Mouse (Mus musculus): ENCODE data around the gene Slit3.

Slit3 gene

DNA sequence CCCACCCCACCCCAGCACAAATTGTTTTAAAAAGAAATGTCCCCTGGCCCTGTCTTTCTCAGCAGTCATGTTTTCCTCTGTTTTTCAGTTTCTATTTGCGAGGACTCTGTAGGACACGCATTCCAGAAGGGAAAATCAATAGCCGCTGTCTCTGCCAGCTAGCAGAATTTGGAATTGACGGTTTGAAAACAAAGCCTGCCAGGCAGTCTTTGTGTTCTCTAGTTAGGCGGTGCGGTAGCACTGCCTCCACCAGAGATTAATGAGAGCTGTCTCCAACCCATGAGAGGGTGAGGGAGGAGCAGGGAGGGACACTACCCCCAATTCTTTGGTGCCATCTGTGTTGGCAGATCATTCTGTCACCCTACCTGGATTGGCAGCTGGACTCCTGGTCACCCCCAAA lies 392.3 kb downstream of the Slit3 start:
- DNase-seq (ENCODE audit: low read depth, low spot score) = no peak

DNA sequence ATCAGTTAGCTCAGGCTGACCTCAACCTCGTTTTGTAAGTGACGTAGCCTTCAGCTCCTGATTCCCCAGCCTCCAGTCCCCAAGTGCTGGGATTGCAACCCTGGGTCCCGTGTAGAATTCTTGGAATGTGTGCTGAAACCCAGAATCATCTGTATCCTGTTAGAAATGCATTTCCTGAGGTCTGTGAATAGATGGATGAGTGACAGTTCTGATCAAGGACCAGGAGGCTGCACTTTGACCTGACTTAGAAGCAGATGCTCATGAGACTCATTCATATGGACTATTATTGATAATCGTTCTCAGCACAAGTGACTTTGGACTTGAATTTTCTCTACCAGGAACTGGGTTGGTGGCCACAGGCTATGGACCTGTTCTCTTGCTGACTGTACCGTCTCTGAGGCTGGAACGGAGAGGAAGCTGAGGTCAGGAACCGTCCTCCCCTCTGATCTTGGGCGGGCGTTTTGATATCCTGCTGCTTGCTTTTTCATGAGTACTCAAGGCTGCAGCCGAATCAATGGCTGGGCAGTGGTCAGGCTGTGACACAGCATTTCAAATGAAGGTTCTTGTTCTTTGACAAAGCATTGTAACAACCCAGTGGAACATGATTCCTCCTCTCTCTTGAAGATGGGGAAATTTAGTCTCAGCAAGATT lies 401.9 kb downstream of the Slit3 start:
- no peak for DNase-seq (ENCODE audit: low read depth, low spot score)

DNA sequence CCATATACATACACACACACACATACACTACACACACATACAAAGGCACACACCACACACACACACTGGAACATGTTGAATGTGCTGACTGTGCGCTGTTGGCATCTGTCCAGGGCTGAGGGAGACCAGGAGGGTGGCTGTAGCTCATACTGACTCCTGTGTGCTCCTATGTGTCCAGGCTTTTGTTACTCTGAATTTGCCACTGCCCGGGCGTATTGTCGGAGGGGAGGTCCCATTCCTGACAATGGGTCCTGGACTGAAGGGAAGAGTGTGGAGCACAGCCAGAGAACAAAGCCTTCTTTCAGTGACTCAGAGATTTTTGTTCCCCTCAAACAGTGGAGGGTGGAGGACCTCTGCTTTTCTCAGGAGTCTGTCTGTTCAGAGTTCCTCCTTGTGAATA lies 402.7 kb downstream of the Slit3 start:
- no peak for DNase-seq (ENCODE audit: low read depth, low spot score)

DNA sequence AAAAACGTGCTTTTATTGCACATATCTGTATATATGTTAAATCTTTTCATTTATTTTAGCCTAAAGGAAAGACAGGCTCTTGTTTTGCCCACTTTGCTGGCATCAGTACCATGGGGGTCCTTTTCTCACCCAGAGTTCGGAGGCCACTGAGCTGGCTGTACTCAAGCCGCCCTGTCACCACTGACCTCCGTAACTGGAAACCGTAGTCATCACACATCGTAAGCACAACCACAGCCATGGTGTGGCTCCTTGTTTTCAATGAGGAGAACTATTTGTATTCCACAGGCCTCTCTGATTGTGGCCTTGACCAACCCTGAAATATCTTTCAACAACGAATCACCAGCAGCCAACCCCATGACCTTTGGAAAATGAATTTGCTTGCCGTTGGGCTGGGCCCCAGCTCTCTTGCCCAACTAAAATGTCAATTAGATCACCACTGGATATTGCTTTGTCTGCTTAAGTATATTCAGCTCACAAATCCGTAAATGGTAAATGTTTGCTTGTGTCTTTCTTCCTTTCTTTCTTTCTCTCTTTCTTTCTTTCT lies 405.3 kb downstream of the Slit3 start:
- DNase-seq (ENCODE audit: low read depth, low spot score) = no peak

DNA sequence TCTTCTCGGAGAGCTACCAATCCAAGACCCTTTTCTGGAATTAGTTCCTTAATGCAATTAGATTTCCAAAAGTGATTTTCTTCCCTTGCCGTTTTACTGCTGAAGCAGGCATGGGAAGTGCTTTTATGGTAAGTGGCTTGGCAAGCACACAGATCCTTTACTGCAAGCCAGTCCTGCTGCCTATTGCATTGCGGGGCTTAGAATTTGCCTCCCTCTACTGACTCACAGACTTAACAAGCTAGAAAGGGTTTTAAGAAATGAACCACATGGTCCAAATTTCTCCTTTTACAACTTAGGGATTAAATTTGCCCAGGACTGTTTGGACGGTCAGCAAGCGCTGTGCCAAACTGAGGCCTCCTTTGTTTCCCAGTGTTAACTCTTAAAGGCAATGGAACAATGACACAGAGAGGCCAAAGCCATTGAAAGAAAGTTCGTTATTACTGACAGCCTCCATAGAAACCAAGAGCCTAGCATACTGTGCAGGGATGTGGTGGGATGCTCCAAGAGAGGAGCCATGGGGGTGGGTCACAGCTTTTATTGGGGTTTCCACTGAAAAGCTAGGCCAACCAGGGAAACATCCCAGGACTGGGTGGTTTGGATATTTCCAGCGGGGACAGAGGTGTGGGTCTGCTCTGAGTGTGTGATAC lies 406.9 kb downstream of the Slit3 start:
- no peak for DNase-seq (ENCODE audit: low read depth, low spot score)

DNA sequence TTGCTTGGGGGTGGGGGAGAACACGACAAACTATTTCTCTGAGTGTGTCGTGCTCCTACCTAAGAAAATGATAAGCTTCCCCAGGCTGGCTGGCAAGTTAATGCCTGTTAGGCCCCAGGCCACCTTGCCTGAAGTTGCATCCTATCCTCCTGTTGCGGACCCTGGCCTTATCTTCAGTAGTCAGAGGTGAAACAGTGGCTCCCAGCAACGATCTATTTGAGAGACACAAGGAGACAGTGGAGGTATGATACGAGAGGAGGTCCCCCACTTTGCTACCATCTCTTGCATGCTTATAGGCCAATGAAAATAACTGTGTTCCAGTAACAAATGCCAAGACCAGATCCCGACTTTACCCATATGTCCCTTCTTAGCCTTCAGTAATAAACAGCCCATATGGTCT lies 414.0 kb downstream of the Slit3 start:
- no peak for DNase-seq (ENCODE audit: low read depth, low spot score)

DNA sequence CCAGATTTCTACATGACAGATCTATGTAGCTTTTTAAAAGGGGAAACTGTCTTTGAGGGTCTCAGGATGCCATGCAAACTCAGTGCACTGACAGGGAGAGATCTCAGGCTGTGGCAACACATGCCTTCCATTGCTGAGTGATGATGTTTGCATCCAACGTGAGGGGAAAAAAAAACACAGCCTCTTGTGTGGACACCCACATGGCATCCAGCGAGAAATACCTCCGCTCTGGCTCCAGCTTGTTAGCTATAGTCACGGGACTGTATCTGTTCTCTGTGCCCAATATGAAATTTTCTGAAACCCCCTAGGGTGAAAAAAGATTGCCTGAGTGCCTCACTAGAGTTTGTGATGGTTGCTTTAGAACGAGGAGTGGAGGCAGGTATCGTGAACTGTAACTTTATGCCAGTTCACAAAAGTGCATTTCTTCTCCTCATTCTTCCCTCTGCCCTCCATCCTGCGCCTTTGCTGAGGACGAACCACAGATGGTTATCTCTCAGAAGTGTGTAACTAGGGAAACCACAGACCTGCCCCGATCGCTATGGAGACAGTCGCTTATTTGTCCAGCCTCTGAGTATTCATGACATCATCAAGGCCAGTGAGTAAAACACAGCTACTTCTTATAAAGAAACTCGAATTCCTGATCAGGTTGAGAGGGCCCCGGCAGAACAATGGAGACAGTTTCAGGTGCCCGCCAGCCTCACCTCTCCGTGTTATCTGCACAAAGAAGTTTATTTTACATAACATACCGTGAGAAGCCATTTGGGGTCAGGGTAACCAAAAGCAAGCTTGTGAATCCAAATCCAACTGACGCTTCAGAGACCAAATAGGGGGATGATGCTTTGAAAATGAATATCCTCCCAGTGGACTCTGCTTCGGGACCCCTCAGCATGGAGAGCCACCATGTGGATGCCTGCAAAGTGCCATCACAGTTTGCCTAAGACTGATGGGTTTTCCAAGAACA lies 416.4 kb downstream of the Slit3 start:
- no peak for DNase-seq (ENCODE audit: low read depth, low spot score)

DNA sequence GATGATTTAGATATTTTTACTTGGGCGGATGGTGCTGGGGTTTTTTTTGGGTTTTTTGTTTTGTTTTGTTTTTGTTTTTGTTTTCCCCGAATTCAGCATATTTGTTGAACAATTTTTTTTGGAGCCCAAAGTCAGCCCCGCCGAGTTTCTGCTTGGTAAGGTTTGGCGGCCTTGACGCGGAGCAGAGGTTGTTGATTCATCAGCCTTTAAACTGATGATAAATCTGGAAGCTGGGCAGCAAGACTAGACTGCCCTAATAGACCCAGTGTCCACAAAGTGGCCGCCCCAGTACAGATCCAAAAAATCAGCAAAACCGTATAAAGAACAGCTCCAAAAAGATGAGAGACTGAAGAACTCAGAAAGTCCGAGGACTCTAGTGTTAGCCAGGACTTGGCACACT lies 421.7 kb downstream of the Slit3 start:
- DNase-seq (ENCODE audit: low read depth, low spot score) = no peak

DNA sequence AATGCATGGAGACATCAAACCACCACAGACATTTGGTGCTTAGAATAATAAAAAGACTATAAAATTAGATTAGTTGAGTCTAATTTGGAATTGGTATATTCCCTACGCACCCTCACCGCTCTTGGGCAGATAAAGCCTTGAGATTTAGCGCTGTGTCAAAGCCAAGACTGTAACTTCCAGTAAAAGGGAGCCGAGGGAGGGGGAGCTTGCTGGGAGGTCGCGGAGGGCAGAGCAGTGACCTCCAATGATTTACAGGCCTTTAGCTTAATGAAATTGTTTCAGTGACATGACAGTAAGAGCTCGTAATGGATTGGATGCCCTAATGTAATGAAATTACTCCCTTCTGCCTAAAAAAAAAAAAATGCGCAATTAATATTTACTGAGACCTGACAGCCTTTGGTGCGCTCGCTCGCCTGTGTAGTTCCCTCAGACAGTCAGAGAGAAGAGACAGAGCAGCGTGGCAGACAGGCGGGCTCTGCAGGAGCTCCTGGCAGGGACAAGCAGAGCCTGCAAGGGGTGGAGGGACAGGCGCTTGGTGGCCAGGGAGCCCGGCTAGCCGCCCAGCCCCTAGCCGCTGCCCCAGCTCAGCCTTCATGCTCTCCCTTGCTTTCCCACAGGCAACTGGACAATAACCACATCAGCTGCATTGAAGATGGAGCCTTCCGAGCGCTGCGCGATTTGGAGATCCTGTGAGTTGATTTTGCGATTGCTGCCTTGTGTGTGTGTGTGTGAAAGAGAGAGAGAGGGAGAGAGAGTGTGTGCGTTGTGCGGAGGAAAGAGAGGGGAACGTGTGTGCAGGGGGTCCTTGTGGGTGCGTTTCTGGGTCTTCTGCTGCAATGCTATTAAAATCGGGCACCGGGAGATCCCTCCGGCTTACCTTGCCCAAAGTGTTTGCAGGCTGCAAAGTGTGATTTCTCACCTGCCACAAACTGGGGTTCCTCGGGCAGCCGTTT lies 423.4 kb downstream of the Slit3 start:
- DNase-seq (ENCODE audit: low read depth, low spot score) = no peak

DNA sequence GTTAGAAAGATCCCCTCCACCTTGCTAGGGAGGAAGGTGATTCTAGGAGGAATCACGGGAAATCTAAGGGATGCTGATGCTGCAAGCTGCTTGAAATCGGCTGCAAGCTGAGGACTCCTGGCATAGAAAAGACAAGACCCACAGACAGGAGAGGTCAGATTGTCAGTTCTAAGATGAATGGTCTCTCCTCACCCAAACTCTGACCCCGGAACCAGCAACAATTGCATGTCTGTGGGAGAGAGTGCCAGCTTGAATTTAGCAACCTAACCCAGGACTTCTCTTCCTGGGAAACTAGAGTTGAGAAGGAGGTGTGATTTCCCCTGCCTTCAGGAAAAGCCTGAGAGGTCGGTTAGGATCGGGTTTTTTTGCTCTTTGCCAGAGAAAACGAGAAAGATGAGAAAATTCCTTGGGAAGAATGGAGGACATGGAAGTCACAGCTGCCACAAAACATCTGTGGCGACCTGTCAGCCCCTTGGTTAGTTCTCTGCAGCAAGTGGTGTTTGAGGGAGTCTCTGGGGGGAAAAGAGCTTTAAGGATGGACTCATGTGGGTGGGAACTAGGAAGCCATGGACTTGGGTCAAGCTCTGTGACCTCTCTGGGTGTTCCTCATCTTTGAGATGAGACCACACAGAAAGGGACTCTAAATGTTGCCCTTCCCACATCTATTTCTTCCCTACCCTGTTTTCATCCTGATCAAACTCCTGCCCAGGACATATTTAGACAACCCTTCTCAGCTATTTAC lies 425.2 kb downstream of the Slit3 start:
- DNase-seq (ENCODE audit: low read depth, low spot score) = no peak

DNA sequence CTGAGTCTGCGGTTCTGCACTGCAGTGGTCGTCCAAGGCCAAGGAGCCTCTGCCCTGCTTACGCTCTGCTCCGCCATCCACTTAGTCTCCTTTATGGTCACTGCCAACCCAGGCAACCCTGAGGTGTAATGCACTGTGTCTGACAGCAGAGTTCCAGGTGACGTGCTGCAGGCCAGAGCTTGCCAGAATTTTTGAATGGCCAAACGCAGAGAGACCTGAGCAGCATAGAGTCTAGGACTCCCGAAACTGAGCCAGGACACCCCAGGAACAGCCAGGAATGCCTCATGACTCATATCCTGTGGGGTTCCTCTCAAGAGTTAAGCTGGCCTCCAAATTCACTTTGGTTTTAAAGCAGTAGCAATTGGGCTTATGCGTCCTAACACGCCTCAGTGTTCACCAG lies 429.0 kb downstream of the Slit3 start:
- no peak for DNase-seq (ENCODE audit: low read depth, low spot score)

DNA sequence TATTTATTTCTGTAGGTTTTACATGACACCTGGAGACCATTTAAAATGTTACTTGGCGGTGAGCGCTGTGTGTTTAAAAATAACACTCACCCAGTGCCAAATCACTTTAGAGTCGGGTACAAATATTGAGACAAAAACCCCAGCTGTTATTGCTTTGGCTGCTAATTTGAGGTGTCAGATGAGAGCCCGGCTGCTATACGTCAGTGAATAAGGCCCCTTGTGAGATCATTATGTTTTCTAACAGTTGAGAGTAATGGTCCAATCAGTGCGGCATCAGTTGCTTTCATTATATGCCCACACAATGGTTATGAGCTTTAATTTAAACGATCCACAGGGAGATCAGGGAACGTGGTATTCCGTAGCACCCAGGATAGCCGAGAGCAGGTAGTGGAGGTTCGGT lies 435.2 kb downstream of the Slit3 start:
- DNase-seq (ENCODE audit: low read depth, low spot score) = no peak

DNA sequence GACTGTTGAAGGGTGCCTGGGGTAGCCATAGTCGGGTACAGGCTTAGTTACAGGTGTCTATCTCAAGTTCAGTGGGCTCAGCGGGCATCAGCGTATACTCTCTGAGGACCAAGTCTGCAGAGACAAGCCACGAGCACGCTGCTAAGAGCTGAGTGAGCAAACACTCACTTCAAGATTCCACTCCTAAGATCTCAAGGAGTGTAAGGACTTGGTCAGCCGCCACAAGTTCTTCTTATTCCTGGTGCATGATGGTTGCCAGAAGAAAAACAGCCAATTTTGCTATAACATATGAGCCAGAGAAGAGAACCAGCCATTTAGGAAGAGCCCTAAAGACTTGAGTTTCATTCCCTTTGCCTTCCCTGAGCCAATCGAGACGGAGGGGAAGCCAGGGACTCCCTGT lies 436.5 kb downstream of the Slit3 start:
- DNase-seq (ENCODE audit: low read depth, low spot score) = no peak

DNA sequence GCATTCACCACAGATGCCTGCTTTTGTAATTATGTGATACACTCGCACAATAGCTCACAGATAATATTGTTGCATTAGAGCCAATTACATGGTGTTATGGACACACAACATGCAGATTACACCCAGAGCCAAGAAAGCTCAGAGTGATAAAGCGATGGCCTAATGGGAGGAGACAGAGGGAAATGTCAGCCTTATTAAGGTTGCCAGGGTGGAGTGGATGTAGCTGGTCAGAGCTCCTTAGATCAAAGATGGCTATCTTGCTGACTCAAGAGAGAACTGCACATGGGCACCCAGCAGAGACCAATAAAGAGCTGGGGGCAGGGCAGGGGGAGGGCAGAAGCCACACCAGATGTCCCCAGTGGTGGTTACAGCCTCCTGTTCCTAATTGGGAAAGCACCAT lies 437.3 kb downstream of the Slit3 start:
- no peak for DNase-seq (ENCODE audit: low read depth, low spot score)

DNA sequence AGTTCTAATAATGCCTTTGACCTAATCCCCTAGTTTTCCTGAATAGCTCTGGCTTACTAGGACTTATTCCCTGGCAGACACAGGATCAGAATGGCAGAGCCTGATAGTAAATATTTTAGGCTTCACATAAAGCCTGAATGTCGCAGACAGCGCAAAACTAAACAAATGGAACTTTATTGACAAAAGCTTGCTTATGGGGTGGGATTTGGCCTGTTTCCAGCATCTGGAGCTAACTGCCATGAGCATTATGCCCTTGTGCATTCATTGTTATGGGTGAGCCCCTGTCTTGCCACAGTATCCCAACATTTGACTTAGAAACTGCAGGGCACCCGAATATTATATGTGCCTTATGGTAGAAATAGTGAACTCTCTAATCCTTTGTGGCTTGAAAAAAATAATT lies 438.4 kb downstream of the Slit3 start:
- DNase-seq (ENCODE audit: low read depth, low spot score) = no peak

DNA sequence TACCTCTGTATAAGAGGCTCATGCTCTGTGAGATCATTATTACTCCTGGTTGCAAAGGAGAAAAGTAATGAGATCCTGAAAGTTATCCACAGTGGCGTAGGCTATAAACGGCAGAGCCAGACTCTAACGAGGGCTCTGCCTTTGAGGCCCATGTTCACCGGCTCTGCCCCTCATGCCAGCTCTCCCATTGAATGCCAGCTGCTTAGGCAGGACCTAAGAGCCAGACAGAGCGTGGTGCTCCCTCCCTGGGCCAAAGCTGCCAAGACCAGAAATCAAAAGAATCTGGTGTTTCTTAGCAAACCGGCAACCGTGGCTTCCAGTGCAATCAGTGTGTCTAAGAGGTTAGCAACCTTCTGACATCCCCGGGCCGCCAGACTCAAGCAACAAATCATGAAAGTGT lies 440.7 kb downstream of the Slit3 start:
- DNase-seq (ENCODE audit: low read depth, low spot score) = no peak

DNA sequence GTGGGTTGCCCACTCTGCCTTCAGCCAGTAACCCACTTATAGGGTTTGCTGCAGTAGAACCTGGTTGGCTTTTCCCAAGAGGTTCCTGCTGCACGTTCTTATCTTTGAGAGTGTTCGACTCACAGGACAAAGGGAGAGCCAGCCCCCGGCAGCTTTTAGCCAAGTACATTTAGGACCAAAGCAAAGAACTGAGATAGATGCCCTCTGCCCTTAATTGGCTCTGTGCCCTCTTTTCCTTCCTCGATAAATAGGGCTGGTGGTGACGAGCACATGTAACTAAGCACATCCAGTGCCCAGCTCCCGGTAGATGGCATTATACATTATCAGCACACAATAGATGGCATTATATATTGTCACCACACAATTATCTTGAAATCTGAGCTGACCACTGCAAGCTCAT lies 444.3 kb downstream of the Slit3 start:
- no peak for DNase-seq (ENCODE audit: low read depth, low spot score)

DNA sequence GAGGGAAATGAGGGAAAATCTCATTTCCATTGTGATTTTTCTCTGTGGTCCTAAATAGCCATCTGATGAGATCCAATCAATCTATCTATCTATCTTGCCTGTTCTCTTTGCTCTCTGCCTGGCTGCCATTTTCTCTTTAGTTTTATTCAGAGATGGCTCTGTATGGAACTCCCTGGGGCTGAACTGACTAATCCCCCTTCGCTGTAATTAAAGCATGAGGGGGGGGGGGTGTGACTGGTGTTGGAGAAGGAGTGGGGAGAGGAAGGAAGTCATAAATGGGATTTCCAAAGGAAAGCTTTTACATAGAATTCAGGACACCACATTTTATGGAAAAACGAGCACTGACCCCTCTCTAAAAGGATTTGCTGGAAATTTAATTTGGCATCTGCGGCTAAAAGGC lies 445.7 kb downstream of the Slit3 start:
- no peak for DNase-seq (ENCODE audit: low read depth, low spot score)

DNA sequence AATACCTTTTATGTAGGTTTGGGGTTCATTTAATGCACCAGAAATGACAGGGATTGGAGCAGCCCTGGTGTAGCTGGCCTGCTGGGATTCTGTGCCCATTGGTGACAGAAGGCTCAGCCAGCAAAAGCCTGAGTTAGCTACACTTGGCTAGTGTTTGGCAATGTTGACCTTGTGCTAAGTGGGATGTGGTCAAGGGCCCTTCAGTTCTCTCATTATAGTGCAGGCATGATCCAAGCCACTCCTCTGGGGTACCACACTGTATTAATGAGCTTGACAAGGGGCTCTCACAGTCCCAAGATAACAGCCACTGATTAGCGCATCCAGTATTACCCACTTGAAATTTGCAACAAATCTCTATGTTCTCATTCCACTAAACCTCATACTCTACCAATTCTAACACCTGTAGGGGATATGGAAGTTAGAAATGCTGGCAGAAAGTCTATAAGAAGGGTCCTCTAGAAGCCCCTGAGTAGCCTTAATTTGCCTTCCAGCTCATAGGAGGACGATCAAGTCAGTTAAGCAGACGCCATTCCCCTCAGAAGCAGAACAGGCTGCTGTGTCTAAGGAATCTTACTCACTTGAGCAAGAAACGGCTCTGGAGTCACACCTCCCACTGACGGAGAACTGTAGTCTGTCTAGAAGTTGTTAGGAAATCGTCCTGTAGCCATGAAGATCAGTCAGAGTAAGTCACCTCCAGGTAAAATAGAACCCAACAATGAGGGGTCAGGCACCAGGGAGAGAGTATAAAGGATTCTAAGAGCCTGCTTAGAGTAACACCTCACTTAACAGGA lies 448.3 kb downstream of the Slit3 start:
- no peak for DNase-seq (ENCODE audit: low read depth, low spot score)

DNA sequence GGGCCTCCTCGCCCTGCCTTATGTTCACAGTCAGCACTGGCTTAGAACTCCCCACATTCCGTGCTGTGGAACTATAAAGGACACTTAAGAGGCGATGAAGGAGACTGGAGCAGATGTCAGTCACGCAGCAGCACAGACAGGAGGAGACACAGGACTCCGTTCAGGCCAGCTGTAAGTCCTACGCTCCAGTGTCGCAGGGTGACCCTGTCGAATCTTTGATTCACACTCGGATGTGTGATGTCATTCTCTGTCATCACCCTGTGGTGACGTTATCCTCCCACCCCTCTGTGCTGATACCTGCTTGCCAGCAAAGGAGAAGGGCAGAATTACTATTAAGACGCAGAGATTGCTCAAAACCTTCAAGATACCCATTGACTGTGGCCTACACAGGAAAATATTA lies 448.9 kb downstream of the Slit3 start:
- no peak for DNase-seq (ENCODE audit: low read depth, low spot score)
